Mouse (Mus musculus): ENCODE data around the gene Psen1. TPM values are rescaled to one million over a fixed set of nuclear protein-coding genes. Genes with fewer than 3 reads are reported as not detected.

Gene Psen1
- total RNA-seq, 2 experiments from 2014 or later = 25.1 to 31.5 TPM

GRCm38 (mm10) chr12:83775621-83776020 lies 87.7 kb downstream of the Psen1 start:
- DNase-seq (ENCODE audit: low spot score) = no peak

GRCm38 (mm10) chr12:83776766-83777165 lies 88.8 kb downstream of the Psen1 start:
- DNase-seq (ENCODE audit: low spot score) = no peak

GRCm38 (mm10) chr12:83780181-83780580 lies 92.2 kb downstream of the Psen1 start:
- DNase-seq (ENCODE audit: low spot score) = no peak

GRCm38 (mm10) chr12:83781204-83781603 lies 93.3 kb downstream of the Psen1 start:
- no peak for DNase-seq (ENCODE audit: low spot score)

- no peak for DNase-seq (ENCODE audit: low spot score)
Measured at GRCm38 (mm10) chr12:83781640-83782278, 93.8 kb downstream of the Psen1 start.

GRCm38 (mm10) chr12:83782669-83783068 lies 94.7 kb downstream of the Psen1 start:
- no peak for DNase-seq (ENCODE audit: low spot score)

Other genes starting within 250 kb of the Psen1 start
- 10 to 100 TPM; 21.7 to 23.7 TPM for gene Dpf3, start 200.4 kb upstream of the Psen1 start, total RNA-seq (2021)
- 10 to 100 TPM; 19.6 to 21.2 TPM for gene Dcaf4, start 167.7 kb upstream of the Psen1 start, total RNA-seq (2021)
- gene Zfyve1, start 90.9 kb upstream of the Psen1 start, total RNA-seq (2021) = 10 to 100 TPM; 20.0 to 23.8 TPM
- gene Rbm25, start 56.9 kb upstream of the Psen1 start, total RNA-seq (2021) = 10 to 100 TPM; 35.9 to 40.6 TPM
- gene Papln, start 75.5 kb downstream of the Psen1 start, total RNA-seq (2021) = under 1 TPM; 0.57 to 0.83 TPM
- gene Numb, start 233.8 kb downstream of the Psen1 start, total RNA-seq (2021) = 10 to 100 TPM; 16.3 to 19.4 TPM